Mouse (Mus musculus) forebrain, embryonic 12.5 days (tissue): ENCODE measurements at regions not wholly inside any gene's neighbourhood (a gene's known extent, or its start where the extent isn't known, plus 50 kb on each side); places are given as distances from the start of the nearest gene placed in this dataset.

Experiments
- ATAC-seq: fragments of 200-750 bp; cut with Nextera tagmentation; 2 replicates; pipeline ENCODE4 v1.8.0; 2017; ENCODE audit warnings: moderate TSS enrichment; ENCODE audit not compliant: low FRiP score
- H3K27ac ChIP-seq: fragments of 300-500 bp; sonication (generic); 2 replicates; pipeline ENCODE4 v1.5.1; 2016; ENCODE audit warnings: mild to moderate bottlenecking
- H3K27me3 ChIP-seq: fragments of 300-500 bp; sonication (generic); 2 replicates; pipeline ENCODE4 v1.6.1; 2016; ENCODE audit warnings: mild to moderate bottlenecking
- H3K36me3 ChIP-seq: fragments of 300-500 bp; sonication (generic); replicated peaks from 2 replicates; pipeline ENCODE4 v1.6.1; 2016; ENCODE audit warnings: mild to moderate bottlenecking
- H3K4me1 ChIP-seq: fragments of 300-500 bp; sonication (generic); 2 replicates; pipeline ENCODE4 v1.6.1; 2016
- H3K4me2 ChIP-seq: fragments of 300-500 bp; sonication (generic); 2 replicates; pipeline ENCODE4 v1.6.1; 2016; ENCODE audit warnings: mild to moderate bottlenecking, moderate library complexity
- H3K4me3 ChIP-seq: fragments of 300-500 bp; sonication (generic); replicated peaks from 2 replicates; pipeline ENCODE4 v1.5.1; 2016; ENCODE audit warnings: mild to moderate bottlenecking
- H3K9ac ChIP-seq: fragments of 300-500 bp; sonication (generic); 2 replicates; pipeline ENCODE4 v1.6.1; 2016; ENCODE audit warnings: mild to moderate bottlenecking
- H3K9me3 ChIP-seq: fragments of 300-500 bp; sonication (generic); 2 replicates; pipeline ENCODE4 v1.6.1; 2016
- WGBS: fragments of 180-500 bp; shearing (Covaris S2); methylation state at CpG from one replicate; pipeline ENCODE4 v1.1.7; 2016; 5-methylcytosine and 5-hydroxymethylcytosine counted together

DNA sequence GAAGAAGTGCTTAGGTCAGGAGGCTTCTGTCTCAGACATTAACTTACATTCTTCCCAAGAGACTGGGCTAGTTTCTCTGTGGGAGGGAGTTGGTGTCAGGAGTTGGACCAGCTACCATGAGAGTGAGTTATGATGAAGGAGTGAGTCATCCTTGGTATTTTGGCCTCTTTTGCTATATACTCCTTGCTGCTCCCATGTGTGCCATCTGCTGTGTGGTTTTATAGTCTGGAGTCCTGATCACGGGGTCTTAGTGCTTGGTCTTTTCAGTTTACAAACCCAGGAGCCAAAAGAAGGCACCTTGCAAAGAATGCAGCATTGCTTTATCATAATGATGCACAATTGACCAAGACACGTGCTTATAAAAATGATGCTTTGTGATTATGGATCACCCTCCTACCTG is 56.6 kb downstream of the Zfp503 start:
- H3K4me2 ChIP-seq, result no peak overlapping the region
- H3K9me3 ChIP-seq, result no peaks in the 10 kb centered on the region
- 90% methylated on average over 2 of the region's 2 CpGs for WGBS
- ATAC-seq, result no peak
- no peak overlapping the region for H3K4me3 ChIP-seq
- no peaks in the 10 kb centered on the region for H3K36me3 ChIP-seq
- no peaks in the 10 kb centered on the region for H3K4me1 ChIP-seq
- H3K27ac ChIP-seq, result no peak overlapping the region
- no peak overlapping the region for H3K9ac ChIP-seq
- H3K27me3 ChIP-seq, result no peaks in the 10 kb centered on the region

DNA sequence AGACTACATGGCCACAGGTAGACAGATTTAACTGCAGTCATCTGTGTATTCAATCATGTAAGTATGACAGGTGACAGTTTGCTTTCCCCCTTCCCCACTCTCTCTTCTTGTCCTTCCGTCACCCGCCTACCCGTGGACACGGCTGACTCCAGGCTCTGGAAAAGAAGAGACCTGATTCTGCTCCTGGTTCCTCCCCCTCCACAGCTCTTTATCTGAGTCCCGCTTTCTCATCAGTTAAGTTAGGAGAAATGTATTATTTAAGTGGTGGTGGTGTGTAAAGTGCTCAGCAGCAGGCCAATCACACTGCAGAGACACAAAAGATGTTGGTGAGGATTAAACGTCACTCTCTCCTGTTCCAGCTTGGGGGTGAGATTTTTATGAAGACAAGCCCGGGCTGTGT is 57.5 kb downstream of the Zfp503 start:
- no peak for ATAC-seq
- H3K27ac ChIP-seq, result no peak overlapping the region

DNA sequence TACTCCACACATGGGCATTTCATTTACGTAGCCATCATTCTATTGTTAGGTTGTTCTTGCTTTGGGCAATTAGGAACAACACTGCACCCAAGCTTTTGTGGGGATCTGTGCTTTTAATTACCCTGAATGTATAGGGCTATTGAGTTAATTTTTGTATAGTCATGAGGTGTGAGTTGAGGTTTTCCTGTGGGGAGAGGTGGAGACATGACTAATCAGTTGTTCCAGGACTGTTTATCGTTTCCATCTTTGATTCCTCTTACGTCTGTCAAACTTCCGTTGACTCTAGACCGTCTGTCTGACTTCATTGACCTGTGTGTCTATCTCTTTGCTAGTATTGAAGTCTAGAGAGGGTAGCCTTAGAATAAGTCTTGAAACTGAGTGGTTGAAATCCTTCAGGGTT is 60.4 kb downstream of the Zfp503 start:
- H3K4me3 ChIP-seq, result no peak overlapping the region
- H3K27ac ChIP-seq, result no peak overlapping the region
- H3K36me3 ChIP-seq, result no peaks in the 10 kb centered on the region
- no peaks in the 10 kb centered on the region for H3K9me3 ChIP-seq
- ATAC-seq, result no peak
- no peak overlapping the region for H3K4me2 ChIP-seq
- no peak overlapping the region for H3K9ac ChIP-seq
- no peaks in the 10 kb centered on the region for H3K27me3 ChIP-seq
- 80% methylated on average over 5 of the region's 5 CpGs for WGBS
- H3K4me1 ChIP-seq, result no peaks in the 10 kb centered on the region

More for the DNA sequence above, 57.5 kb downstream of the Zfp503 start:
- H3K36me3 ChIP-seq, result no peaks in the 10 kb centered on the region
- H3K4me2 ChIP-seq, result no peak overlapping the region
- H3K9ac ChIP-seq, result no peak overlapping the region
- no peaks in the 10 kb centered on the region for H3K27me3 ChIP-seq
- no peak overlapping the region for H3K4me3 ChIP-seq
- H3K9me3 ChIP-seq, result no peaks in the 10 kb centered on the region
- no peaks in the 10 kb centered on the region for H3K4me1 ChIP-seq
- WGBS, result 57% methylated on average over 7 of the region's 7 CpGs

DNA sequence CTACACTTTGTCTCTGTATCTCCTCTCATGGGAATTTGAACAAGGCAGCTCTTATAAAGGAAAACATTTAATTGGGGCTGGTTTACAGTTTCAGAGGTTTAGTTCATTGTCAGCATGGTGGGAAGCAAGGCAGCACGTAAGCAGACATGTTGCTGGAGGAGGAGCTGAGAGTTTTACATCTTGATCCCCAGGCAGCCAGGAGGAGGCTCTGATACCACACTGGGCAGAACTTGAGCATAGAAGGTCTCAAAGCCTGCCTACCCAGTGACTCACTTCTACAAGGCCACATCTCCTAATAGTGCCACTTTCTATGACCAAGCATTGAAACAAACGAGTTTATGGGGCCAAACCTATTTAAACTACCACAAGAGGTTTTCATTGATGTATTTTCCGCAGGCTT is 67.9 kb upstream of the Comtd1 start:
- no peak overlapping the region for H3K4me3 ChIP-seq
- H3K9me3 ChIP-seq, result no peaks in the 10 kb centered on the region
- no peak overlapping the region for H3K27ac ChIP-seq
- H3K36me3 ChIP-seq, result no peaks in the 10 kb centered on the region
- no peaks in the 10 kb centered on the region for H3K27me3 ChIP-seq
- H3K9ac ChIP-seq, result no peak overlapping the region
- no peak for ATAC-seq
- H3K4me1 ChIP-seq, result no peaks in the 10 kb centered on the region
- 78% methylated on average over 3 of the region's 3 CpGs for WGBS
- no peak overlapping the region for H3K4me2 ChIP-seq

DNA sequence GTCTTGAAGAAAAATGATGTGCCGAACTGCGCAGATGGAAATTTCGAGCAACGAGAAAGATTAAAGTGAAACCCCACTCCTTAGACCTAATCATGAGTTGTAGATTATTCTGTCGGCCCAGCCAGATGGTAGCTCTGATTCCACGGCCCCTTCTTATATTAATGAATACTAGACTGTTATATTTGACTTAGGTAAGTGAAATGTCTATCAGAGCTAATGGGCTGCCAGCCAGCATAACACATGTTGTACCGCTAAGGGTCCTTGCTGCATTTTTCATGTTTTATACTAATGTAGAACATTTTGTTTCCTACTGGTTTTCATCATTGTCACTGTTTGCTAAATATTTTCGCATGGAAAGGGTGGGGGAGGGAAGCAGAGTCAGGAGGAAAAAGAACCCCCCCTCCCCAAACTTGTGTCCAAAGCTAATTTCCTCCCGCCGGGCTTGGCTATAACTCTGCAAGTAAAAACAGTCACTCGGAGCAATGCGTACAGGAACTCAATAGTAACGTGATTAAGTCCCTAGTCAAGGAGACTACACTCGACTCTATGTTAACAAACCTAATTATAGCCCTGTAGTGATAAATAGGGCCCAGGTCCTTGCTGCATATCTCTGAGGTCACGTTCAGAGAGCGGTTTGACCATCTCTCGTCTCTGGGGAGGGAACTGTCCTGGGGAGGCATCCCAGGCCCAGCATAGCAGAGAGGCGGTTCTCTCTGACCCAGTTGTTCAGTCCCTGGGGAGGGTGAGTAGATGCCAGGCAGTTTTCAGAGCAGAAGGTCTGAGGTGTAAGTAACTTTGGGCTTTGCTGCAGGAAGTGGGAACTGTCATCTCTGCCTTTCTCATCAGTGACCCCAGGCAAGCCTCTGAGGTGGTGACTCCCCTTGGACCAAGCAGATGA is 56.0 kb upstream of the Comtd1 start:
- H3K27me3 ChIP-seq, result no peaks in the 10 kb centered on the region
- H3K9ac ChIP-seq, result no peak overlapping the region
- 82% methylated on average over 18 of the region's 18 CpGs for WGBS
- no peaks in the 10 kb centered on the region for H3K9me3 ChIP-seq
- H3K27ac ChIP-seq, result no peak overlapping the region
- H3K4me2 ChIP-seq, result no peak overlapping the region
- peaks cover 17% of the 10 kb centered on the region for H3K4me1 ChIP-seq
- H3K4me3 ChIP-seq, result no peak overlapping the region
- no peak for ATAC-seq
- no peaks in the 10 kb centered on the region for H3K36me3 ChIP-seq

DNA sequence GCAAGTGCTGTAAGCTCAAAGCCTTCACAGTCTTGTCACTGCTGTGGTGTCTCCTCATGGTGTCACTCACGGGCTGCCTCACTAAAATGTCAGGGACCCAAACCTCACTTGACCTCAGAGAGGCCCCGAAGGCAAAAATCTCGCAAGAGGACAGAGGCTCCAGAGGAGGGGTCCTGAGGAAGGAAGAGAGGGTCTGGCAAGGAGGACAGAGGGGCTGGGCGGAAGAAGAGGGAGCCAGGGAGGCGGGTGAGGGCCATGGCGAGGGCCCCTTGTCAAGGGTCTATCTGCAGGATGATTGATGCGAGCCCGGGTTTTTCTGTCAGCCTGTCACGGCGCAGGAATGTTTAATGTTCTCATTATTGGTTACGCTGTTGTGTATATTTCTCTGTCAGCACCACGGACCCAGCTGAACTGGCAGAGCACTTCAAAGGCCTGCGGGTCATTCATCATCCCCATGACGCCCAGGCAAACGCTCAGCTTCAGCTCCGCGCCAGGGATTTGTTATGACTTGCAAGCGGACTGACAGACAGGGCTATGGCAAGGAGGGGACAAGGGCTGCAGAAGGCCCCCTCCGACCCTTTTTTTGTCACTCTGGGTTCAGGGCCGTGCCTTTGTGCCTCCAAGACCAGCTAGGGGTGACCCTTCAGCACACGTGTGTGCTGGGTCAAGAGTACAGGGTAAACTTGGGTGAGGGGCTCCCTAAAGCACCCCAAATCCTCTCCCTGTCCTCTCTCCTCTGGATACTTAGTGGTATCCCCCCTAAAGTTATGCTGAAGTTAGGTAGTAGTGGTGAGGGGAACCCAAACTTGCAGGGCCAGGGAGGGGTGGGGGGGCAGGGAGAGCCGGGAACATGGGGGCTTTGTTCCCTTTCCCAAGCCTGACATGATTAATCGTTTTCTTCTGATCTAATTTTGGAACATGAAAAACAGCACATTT is 55.1 kb upstream of the Comtd1 start:
- no peak overlapping the region; the same call in 1 of the 2 replicates for H3K4me2 ChIP-seq
- H3K27ac ChIP-seq, result peak overlapping the region; percentile 63; the same call in 1 of the 2 replicates
- no peak for ATAC-seq
- no peaks in the 10 kb centered on the region for H3K9me3 ChIP-seq
- peaks cover 17% of the 10 kb centered on the region for H3K4me1 ChIP-seq
- H3K4me3 ChIP-seq, result no peak overlapping the region
- no peaks in the 10 kb centered on the region for H3K27me3 ChIP-seq
- 0 out of 2 replicates have a peak overlapping the region, but pooled peaks have one; percentile 1 for H3K9ac ChIP-seq
- WGBS, result 50% methylated on average over 23 of the region's 23 CpGs
- no peaks in the 10 kb centered on the region for H3K36me3 ChIP-seq

DNA sequence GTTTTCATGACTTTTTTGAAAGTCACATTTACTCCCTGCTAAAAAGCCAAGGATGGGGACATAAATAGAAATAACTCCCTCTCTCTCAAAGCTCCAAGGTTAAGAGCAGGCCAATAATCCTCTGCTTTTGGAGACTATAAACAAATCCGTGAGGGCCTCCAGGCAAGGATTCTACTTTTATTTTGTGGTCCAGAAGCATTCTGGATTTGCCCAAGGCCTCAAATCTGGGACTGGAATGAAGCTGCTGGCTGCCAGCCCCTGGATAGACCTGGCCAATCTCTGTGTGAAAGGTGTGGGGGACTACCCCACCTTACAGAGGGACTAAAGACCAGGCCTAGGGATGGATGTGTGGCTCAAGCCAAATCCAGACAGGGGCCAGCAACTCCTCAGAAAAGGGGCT is 54.1 kb upstream of the Comtd1 start:
- Histone ChIP-seq H3K4me2 (no peak overlapping the region), H3K9me3 (no peaks in the 10 kb centered on the region), H3K9ac (no peak overlapping the region), H3K27me3 (no peaks in the 10 kb centered on the region), H3K36me3 (no peaks in the 10 kb centered on the region), H3K4me3 (no peak overlapping the region), H3K4me1 (peaks cover 17% of the 10 kb centered on the region), H3K27ac (no peak overlapping the region)
- 67% methylated on average over 1 of the region's 1 CpGs for WGBS
- ATAC-seq, result no peak

DNA sequence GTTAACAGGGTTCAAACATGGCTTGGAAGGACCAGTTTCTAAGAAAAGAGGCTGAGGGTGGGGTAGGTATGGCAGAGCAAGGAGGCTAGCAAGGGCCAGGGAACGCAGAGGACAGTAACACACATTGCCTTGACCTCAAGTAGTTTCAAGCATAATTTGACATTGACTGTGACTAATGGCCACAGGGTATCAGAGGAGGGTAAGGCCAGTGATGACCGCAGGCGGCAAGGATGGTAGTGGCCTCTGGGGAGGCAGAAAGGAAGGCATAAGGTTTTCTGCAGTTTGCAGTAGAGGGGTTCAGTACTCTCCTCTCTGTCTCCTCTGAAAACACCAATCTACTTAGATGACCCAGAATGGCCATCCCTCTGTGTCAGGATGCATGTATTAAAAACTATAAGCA is 53.7 kb upstream of the Comtd1 start:
- peaks cover 17% of the 10 kb centered on the region for H3K4me1 ChIP-seq

DNA sequence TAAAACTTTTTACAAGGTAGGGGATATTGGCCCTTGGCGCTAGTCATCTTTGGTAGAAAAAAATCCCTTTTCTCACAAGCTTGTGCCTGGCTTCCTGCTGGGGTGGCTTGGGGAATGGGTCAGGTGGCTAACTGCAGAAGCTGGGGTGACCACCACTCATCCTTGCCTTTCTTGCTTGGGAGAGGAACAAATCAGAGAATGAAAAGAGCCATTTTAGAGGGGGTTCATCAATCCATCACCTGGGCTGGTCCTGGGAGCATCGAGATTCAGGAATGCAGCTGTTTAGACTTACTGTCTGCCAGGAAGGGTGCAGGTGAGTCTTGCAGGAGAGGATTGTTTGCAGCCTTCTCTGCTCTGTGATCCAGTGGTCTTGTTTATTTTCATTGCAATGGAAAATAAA is 52.2 kb upstream of the Comtd1 start:
- 69% methylated on average over 2 of the region's 2 CpGs for WGBS
- no peaks in the 10 kb centered on the region for H3K27me3 ChIP-seq
- H3K4me1 ChIP-seq, result peaks cover 17% of the 10 kb centered on the region
- no peak overlapping the region for H3K27ac ChIP-seq
- H3K9me3 ChIP-seq, result no peaks in the 10 kb centered on the region
- no peak overlapping the region for H3K9ac ChIP-seq
- ATAC-seq, result no peak
- H3K4me3 ChIP-seq, result no peak overlapping the region
- H3K4me2 ChIP-seq, result no peak overlapping the region
- H3K36me3 ChIP-seq, result no peaks in the 10 kb centered on the region

More for the DNA sequence above, 53.7 kb upstream of the Comtd1 start:
- H3K27me3 ChIP-seq, result no peaks in the 10 kb centered on the region
- H3K9me3 ChIP-seq, result no peaks in the 10 kb centered on the region
- H3K36me3 ChIP-seq, result no peaks in the 10 kb centered on the region
- H3K4me2 ChIP-seq, result no peak overlapping the region
- no peak overlapping the region for H3K4me3 ChIP-seq
- no peak overlapping the region for H3K27ac ChIP-seq
- H3K9ac ChIP-seq, result no peak overlapping the region
- no peak for ATAC-seq
- WGBS, result 92% methylated on average over 3 of the region's 3 CpGs

DNA sequence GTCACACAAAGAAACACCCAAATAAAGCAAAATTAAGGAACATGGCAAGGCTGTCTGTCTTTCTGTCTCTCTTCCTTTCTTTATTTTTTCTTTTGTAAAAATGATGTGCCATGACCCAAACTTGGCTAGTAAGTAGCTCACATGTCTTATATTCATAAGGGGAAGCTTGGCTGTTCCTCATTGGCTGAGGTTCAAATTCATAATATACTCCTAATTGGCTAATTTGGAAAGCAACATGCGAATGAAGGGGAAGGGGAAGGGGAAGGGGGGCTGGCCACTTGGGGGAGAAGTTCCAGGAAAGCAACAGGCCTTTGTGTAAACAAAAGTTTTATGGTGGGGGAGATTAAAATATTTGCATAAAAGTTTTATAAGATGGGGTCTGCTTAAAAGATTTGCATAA is 51.7 kb upstream of the Comtd1 start:
- Histone ChIP-seq H3K9ac (no peak overlapping the region), H3K27me3 (no peaks in the 10 kb centered on the region), H3K4me3 (no peak overlapping the region), H3K4me2 (no peak overlapping the region), H3K9me3 (no peaks in the 10 kb centered on the region), H3K27ac (no peak overlapping the region), H3K4me1 (peaks cover 17% of the 10 kb centered on the region), H3K36me3 (no peaks in the 10 kb centered on the region)
- no peak for ATAC-seq
- 42% methylated on average over 1 of the region's 1 CpGs for WGBS
